Mouse (Mus musculus): ENCODE results near the gene Tmpo. TPM values are rescaled to one million over a fixed set of nuclear protein-coding genes. Genes with fewer than 3 reads are reported as not detected.
"Not testable (repeated sequence)": the region's sequence is repeated elsewhere in the genome, so short reads cannot be mapped to it uniquely, and the experiment has no call there.

The Tmpo gene
- total RNA-seq, 1 experiment from 2014 or later, result 544 TPM

GRCm38 (mm10) chr10:91187349-91187748 lies 6.2 kb upstream of the Tmpo start:
- no peak for ATAC-seq (replicated peaks; ENCODE audit: low read depth, poor library complexity, severe bottlenecking)

GRCm38 (mm10) chr10:91185721-91186120 lies 4.6 kb upstream of the Tmpo start:
- no peak for ATAC-seq (replicated peaks; ENCODE audit: low read depth, poor library complexity, severe bottlenecking)

GRCm38 (mm10) chr10:91184893-91185292 lies 3.8 kb upstream of the Tmpo start:
- ATAC-seq (replicated peaks; ENCODE audit: low read depth, poor library complexity, severe bottlenecking), result not testable (repeated sequence)

- ATAC-seq (replicated peaks; ENCODE audit: low read depth, poor library complexity, severe bottlenecking), result no peak
Observed at GRCm38 (mm10) chr10:91183316-91183715, 2.2 kb upstream of the Tmpo start.

- ATAC-seq (replicated peaks; ENCODE audit: low read depth, poor library complexity, severe bottlenecking), result peak; percentile 23
Observed at GRCm38 (mm10) chr10:91182291-91182990, 1.3 kb upstream of the Tmpo start.

GRCm38 (mm10) chr10:91181461-91182288 lies 560 bp upstream of the Tmpo start:
- ATAC-seq (replicated peaks; ENCODE audit: low read depth, poor library complexity, severe bottlenecking), result peak; percentile 82

GRCm38 (mm10) chr10:91180301-91180700 lies 814 bp downstream of the Tmpo start:
- ATAC-seq (replicated peaks; ENCODE audit: low read depth, poor library complexity, severe bottlenecking), result no peak

GRCm38 (mm10) chr10:91179834-91180233 lies 1.3 kb downstream of the Tmpo start:
- no peak for ATAC-seq (replicated peaks; ENCODE audit: low read depth, poor library complexity, severe bottlenecking)

- ATAC-seq (replicated peaks; ENCODE audit: low read depth, poor library complexity, severe bottlenecking), result no peak
Observed at GRCm38 (mm10) chr10:91177201-91177600, 3.9 kb downstream of the Tmpo start.

GRCm38 (mm10) chr10:91172329-91173100 lies 8.6 kb downstream of the Tmpo start:
- ATAC-seq (replicated peaks; ENCODE audit: low read depth, poor library complexity, severe bottlenecking), result no peak

GRCm38 (mm10) chr10:91171455-91172328 lies 9.4 kb downstream of the Tmpo start:
- peak; percentile 80 for ATAC-seq (replicated peaks; ENCODE audit: low read depth, poor library complexity, severe bottlenecking)

GRCm38 (mm10) chr10:91171041-91171440 lies 10.1 kb downstream of the Tmpo start:
- ATAC-seq (replicated peaks; ENCODE audit: low read depth, poor library complexity, severe bottlenecking), result no peak

- ATAC-seq (replicated peaks; ENCODE audit: low read depth, poor library complexity, severe bottlenecking), result peak; percentile 62
Observed at GRCm38 (mm10) chr10:91170143-91170941, 10.8 kb downstream of the Tmpo start.

- no peak for ATAC-seq (replicated peaks; ENCODE audit: low read depth, poor library complexity, severe bottlenecking)
Observed at GRCm38 (mm10) chr10:91169414-91170065, 11.6 kb downstream of the Tmpo start.

- no peak for ATAC-seq (replicated peaks; ENCODE audit: low read depth, poor library complexity, severe bottlenecking)
Observed at GRCm38 (mm10) chr10:91167352-91167751, 13.8 kb downstream of the Tmpo start.

- peak; percentile 54 for ATAC-seq (replicated peaks; ENCODE audit: low read depth, poor library complexity, severe bottlenecking)
Observed at GRCm38 (mm10) chr10:91166890-91167289, 14.2 kb downstream of the Tmpo start.

- no peak for ATAC-seq (replicated peaks; ENCODE audit: low read depth, poor library complexity, severe bottlenecking)
Observed at GRCm38 (mm10) chr10:91165850-91166249, 15.3 kb downstream of the Tmpo start.

- ATAC-seq (replicated peaks; ENCODE audit: low read depth, poor library complexity, severe bottlenecking), result no peak
Observed at GRCm38 (mm10) chr10:91164491-91164890, 16.6 kb downstream of the Tmpo start.

All from common myeloid progenitor, adult 5-6 weeks (primary cell).